Mouse (Mus musculus) liver, embryonic 16.5 days (tissue): ENCODE measurements around the gene Lrch1. TPM values are rescaled to one million over a fixed set of nuclear protein-coding genes. Genes with fewer than 3 reads are reported as not detected.

ENCODE experiments used
- ATAC-seq: fragments of 200-750 bp; cut with Nextera tagmentation; 2 replicates; pipeline ENCODE4 v1.8.0; 2017; ENCODE audit warnings: low read depth, mild to moderate bottlenecking, moderate number of reproducible peaks, moderate library complexity
- H3K27ac ChIP-seq: fragments of 300-500 bp; sonication (generic); 2 replicates; pipeline ENCODE4 v1.5.1; 2014; ENCODE audit warnings: mild to moderate bottlenecking, low read length
- H3K27me3 ChIP-seq: fragments of 300-500 bp; sonication (generic); 2 replicates; pipeline ENCODE4 v1.6.1; 2014; ENCODE audit warnings: low read depth, low read length, mixed read lengths; ENCODE audit not compliant: control insufficient read depth, insufficient read depth
- H3K36me3 ChIP-seq: fragments of 300-500 bp; sonication (generic); 2 replicates; pipeline ENCODE4 v1.6.1; 2014; ENCODE audit warnings: mild to moderate bottlenecking; ENCODE audit not compliant: control insufficient read depth, insufficient read depth
- H3K4me1 ChIP-seq: fragments of 300-500 bp; sonication (generic); 2 replicates; pipeline ENCODE4 v1.6.1; 2014; ENCODE audit warnings: low read depth, low read length, mixed read lengths; ENCODE audit not compliant: control insufficient read depth
- H3K4me2 ChIP-seq: fragments of 300-500 bp; sonication (generic); 2 replicates; pipeline ENCODE4 v1.6.1; 2014; ENCODE audit warnings: low read depth, low read length, mixed read lengths
- H3K4me3 ChIP-seq: fragments of 300-500 bp; sonication (generic); 2 replicates; pipeline ENCODE4 v1.5.1; 2014; ENCODE audit warnings: low read depth, mild to moderate bottlenecking, low read length
- H3K9ac ChIP-seq: fragments of 300-500 bp; sonication (generic); 2 replicates; pipeline ENCODE4 v1.6.1; 2014; ENCODE audit warnings: low read depth, low read length
- H3K9me3 ChIP-seq: fragments of 300-500 bp; sonication (generic); replicated peaks from 2 replicates; pipeline ENCODE4 v1.6.1; 2016; ENCODE audit warnings: low read length; ENCODE audit not compliant: control insufficient read depth
- WGBS: fragments of 180-500 bp; shearing (Covaris S2); extraction: QIAGEN DNeasy Blood & Tissue Kit; methylation state at CpG from one replicate; pipeline ENCODE4 v1.1.7; 2014; ENCODE audit not compliant: insufficient replicate concordance; 5-methylcytosine and 5-hydroxymethylcytosine counted together
- polyA plus RNA-seq: library from polyadenylated mRNA; unstranded; fragments of >200 nt; fragmentation: Nextera tagmentation; extraction: Ambion mirVana; gene quantifications from 2 replicates; pipeline ENCODE4 v1.2.1, GENCODE M21; 2015

Gene Lrch1
- polyA plus RNA-seq, 1 experiment from 2014 or later = 4.5 TPM

DNA sequence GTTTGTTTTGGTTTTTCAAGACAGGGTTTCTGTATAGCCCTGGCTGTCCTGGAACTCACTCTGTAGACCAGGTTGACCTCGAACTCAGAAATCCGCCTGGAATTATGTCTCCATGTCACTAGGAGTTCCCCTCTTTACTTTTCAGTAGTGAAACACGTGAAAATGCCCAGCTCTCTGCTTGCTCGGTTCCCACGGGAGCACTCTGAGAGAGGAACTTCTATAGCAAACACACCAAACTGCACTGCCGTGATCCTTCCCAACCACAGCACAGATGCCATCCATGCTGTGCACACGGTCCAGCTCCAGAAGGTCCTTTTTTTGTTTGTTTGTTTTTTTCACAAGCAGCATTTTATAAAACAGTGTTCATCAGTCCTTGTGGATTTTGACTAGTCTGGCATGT lies 28.5 kb downstream of the Lrch1 start:
- H3K27me3 ChIP-seq = no peaks in the 10 kb centered on the region
- no peak for ATAC-seq
- no peak overlapping the region for H3K9ac ChIP-seq
- no peaks in the 10 kb centered on the region for H3K9me3 ChIP-seq
- WGBS = 64% methylated on average over 7 of the region's 7 CpGs
- no peak overlapping the region for H3K4me3 ChIP-seq
- H3K27ac ChIP-seq = no peak overlapping the region
- H3K36me3 ChIP-seq = no peaks in the 10 kb centered on the region
- H3K4me1 ChIP-seq = peaks cover 12% of the 10 kb centered on the region
- no peak overlapping the region for H3K4me2 ChIP-seq

DNA sequence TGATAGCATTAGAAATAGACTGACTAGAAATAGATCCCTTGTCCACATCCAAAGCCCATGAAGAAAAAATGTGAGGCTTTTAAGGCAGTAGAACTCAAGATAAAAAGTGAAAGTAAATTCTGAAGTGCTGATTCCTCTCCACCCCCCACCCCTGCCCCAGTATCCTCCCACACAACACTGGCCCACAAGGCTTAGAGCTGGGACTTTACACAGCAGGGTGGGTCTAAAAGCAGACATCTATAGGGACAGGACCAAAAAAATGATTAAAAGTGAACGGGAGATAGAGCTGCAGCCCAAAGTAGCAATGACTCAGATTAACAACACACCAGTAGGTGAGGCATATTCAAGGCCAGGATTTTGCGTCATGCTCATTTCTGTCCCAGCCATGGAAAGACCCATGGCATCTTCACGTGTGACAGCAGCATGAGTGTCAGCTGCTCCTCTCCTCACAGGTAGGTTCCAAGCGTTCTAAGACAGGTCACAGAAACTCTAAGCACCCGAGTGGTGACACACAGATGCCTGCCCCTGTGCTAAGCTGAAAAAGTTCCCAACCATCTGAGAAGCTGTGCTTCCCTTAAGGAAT lies 29.1 kb downstream of the Lrch1 start:
- ATAC-seq = no peak
- peaks cover 7% of the 10 kb centered on the region for H3K4me1 ChIP-seq

DNA sequence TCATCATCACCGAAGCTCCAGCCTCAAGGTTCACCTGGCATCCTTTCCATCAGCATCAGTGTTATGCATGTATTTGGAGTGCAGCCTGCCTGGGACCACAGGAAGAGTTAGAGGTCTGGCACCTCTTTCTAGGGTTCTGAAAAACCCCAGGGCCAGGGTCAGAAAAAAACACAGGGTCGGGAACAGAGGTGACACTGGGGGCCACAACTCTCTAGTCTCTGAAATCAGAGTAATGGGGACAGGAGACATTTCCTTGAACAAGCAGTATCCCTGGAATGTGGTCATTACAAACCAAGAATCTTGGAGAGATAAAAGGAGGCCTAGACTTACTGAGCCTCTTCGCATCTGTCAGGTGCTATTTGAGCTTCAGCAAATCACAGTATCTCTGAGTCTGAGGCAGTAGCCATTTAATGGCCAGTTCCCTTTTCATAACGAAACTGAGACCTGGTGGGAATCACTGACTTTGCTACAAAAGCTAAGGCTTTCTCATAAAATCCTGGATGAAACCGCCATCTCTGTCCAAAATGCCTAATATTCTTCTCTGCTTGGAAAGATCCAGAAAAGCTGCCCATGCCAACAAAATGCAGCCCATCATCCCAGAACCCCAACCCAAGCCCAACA lies 30.1 kb downstream of the Lrch1 start:
- Histone ChIP-seq H3K4me3 (no peak overlapping the region), H3K27ac (no peak overlapping the region), H3K9ac (no peak overlapping the region), H3K36me3 (no peaks in the 10 kb centered on the region), H3K27me3 (no peaks in the 10 kb centered on the region), H3K9me3 (no peaks in the 10 kb centered on the region), H3K4me2 (no peak overlapping the region), H3K4me1 (peaks cover 7% of the 10 kb centered on the region)
- whole genome bisulfite sequencing = 67% methylated on average over 5 of the region's 5 CpGs
- no peak for ATAC-seq

More for the DNA sequence above, 29.1 kb downstream of the Lrch1 start:
- Histone ChIP-seq H3K4me3 (no peak overlapping the region), H3K4me2 (0 out of 2 replicates have a peak overlapping the region, but pooled peaks have one; percentile 6), H3K9me3 (no peaks in the 10 kb centered on the region), H3K27ac (no peak overlapping the region), H3K36me3 (no peaks in the 10 kb centered on the region), H3K27me3 (no peaks in the 10 kb centered on the region), H3K9ac (no peak overlapping the region)
- 54% methylated on average over 5 of the region's 5 CpGs for WGBS

DNA sequence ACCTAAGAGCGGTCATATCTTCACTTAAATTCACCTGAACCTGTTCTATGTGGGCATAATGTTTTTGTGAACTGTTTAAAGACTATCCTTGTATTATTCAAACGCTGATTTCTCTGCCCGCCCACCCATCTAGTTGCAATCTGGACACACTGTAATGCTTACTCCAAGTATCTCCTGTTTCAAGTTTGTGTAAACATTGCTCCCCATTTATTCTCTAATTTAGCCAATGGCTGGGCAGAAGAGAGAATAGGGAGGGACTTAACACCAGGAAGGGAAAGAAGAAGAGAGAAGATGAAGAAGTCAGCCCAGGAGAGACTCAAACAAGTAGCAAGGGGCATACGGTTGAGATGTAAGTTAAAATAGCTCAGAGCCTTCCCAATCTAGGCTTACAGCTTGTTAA lies 31.0 kb downstream of the Lrch1 start:
- WGBS = 71% methylated on average over 4 of the region's 4 CpGs

DNA sequence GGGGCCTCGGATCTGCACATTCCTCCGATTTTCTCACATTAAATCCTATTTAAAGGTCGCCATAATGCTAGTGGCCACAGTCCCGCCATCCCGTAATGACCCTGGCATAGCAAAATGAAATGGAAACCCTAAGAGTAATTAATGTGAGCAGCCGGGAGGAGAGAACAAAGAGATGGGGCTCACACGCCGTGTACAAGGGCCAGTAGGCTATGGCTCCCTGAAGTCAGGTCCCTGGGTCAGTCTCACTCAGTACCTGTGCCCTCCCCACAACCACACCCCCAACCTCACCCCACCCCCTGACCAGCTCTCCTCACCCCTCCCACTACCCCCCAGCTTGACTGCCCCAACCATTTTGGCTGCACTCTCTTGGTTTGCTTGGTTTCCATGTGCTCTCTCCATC lies 31.6 kb downstream of the Lrch1 start:
- H3K4me2 ChIP-seq = no peak overlapping the region
- ATAC-seq = no peak
- H3K36me3 ChIP-seq = no peaks in the 10 kb centered on the region
- H3K27ac ChIP-seq = no peak overlapping the region
- no peak overlapping the region for H3K9ac ChIP-seq
- peaks cover 4% of the 10 kb centered on the region for H3K4me1 ChIP-seq
- H3K27me3 ChIP-seq = no peaks in the 10 kb centered on the region
- no peak overlapping the region for H3K4me3 ChIP-seq
- H3K9me3 ChIP-seq = no peaks in the 10 kb centered on the region
- 77% methylated on average over 8 of the region's 8 CpGs for WGBS

More for the DNA sequence above, 31.0 kb downstream of the Lrch1 start:
- Histone ChIP-seq H3K9ac (no peak overlapping the region), H3K27me3 (no peaks in the 10 kb centered on the region), H3K27ac (no peak overlapping the region), H3K36me3 (no peaks in the 10 kb centered on the region), H3K4me3 (no peak overlapping the region), H3K4me1 (peaks cover 4% of the 10 kb centered on the region), H3K9me3 (no peaks in the 10 kb centered on the region), H3K4me2 (no peak overlapping the region)
- no peak for ATAC-seq

DNA sequence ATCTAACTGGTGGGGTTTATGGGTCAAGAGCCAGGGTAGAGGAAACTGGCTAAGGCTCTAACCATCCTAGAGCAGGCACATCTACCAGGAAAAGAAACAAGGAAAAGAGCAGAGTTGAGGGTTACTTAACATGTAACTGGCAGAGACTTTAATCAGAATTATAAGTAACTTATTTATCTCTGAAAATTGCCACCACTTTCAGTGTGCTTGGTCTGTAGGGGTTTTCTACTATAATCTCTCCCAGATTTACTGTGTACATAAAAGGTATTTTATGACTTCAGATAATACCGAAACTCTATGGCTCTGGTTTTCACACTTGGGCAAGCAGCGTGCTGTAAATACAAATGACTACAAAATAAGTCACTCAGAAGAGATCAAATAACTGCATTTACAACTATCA lies 32.0 kb downstream of the Lrch1 start:
- no peak overlapping the region for H3K4me3 ChIP-seq
- H3K36me3 ChIP-seq = no peaks in the 10 kb centered on the region
- no peak for ATAC-seq
- H3K4me1 ChIP-seq = peaks cover 4% of the 10 kb centered on the region
- no peaks in the 10 kb centered on the region for H3K9me3 ChIP-seq
- no peak overlapping the region for H3K27ac ChIP-seq
- WGBS = 71% methylated on average over 2 of the region's 2 CpGs
- H3K27me3 ChIP-seq = no peaks in the 10 kb centered on the region
- H3K4me2 ChIP-seq = no peak overlapping the region
- H3K9ac ChIP-seq = no peak overlapping the region

DNA sequence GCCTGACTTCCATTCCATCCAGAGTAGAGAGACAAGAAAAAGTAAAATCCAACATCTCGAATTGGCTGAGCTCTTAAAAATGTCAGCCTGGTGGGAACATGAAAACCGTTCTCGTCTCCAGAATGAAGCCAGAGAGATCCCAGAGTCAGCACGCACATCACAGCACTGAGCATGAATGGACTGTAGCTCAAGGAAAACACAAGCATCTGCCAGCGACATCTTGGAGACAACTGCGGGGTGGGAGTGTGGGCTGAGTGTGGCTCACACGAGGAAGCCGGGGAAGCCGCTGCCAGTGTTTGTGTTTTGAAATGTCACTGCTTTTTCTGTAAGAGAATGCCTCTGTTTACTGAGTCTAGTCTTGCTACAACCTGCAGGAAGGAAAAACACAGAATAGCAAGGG lies 32.7 kb downstream of the Lrch1 start:
- no peak for ATAC-seq
- no peaks in the 10 kb centered on the region for H3K27me3 ChIP-seq
- H3K4me2 ChIP-seq = no peak overlapping the region
- no peak overlapping the region for H3K9ac ChIP-seq
- H3K4me3 ChIP-seq = no peak overlapping the region
- no peak overlapping the region for H3K27ac ChIP-seq
- no peaks in the 10 kb centered on the region for H3K36me3 ChIP-seq
- peaks cover 4% of the 10 kb centered on the region for H3K4me1 ChIP-seq
- no peaks in the 10 kb centered on the region for H3K9me3 ChIP-seq
- 69% methylated on average over 9 of the region's 9 CpGs for WGBS

DNA sequence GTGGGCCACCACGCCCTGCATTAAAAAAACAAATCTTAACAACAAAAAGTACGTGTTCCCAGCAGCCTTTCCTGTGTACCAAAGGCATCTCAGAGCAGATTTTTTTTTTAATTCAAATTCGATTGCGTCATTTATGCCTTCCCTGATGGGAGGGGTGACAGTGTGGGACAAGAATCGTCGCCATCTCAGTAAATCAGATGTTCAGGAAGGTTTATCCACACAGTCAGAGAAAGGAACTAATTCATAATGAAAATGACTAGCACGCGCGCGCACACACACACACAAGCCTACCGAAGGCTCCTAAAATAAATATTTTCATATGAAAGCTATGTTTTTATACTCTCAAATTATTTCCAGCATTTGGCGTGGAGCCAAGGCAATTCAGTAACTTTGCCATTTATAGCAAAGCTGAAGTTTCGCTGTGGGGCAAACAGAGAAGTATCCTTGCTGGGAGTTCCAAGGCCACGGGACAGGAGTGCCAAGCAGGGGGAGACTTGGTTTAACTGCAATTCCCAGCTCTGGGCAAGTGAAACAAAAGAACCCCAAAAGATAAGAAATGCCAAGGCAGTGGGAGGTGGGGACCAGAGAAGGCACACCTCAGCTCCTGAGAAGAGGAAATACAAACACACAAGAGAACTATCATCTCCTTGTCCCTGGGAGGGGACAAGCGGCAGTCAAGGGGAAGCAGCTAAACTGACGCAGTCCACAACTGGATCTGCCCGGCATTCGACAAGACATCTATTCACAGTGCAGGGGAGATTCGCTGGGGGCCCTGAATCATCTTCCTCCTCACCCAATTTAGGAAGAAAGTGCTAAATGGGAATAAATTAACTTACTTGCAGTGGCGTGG lies 34.1 kb downstream of the Lrch1 start:
- WGBS = 69% methylated on average over 20 of the region's 20 CpGs
- H3K27me3 ChIP-seq = no peaks in the 10 kb centered on the region
- peaks cover 2% of the 10 kb centered on the region for H3K4me1 ChIP-seq
- no peaks in the 10 kb centered on the region for H3K9me3 ChIP-seq
- H3K27ac ChIP-seq = no peak overlapping the region
- H3K36me3 ChIP-seq = no peaks in the 10 kb centered on the region
- no peak for ATAC-seq
- no peak overlapping the region for H3K4me2 ChIP-seq
- no peak overlapping the region for H3K9ac ChIP-seq
- H3K4me3 ChIP-seq = no peak overlapping the region

DNA sequence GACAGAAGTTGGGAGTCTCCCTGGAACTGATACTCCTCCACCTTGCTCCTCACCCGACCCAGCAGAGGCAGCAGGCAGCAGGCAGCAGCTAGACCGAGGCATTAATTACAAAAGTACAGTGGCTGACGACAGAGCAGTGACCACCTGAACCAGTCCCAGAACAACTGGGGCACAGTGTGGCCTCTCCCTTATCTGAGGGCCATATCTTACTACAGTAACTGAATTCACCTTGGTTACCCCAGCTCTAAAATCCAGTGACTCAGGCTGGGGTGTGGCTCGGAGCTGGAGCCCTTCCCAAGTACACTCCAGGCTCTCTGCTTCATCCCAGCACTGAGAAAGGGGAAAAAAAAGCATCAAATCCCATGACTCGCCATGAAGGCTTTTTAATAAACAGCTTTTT lies 37.3 kb downstream of the Lrch1 start:
- Histone ChIP-seq H3K4me3 (no peak overlapping the region), H3K9ac (no peak overlapping the region), H3K4me2 (no peak overlapping the region), H3K27me3 (no peaks in the 10 kb centered on the region), H3K36me3 (no peaks in the 10 kb centered on the region), H3K27ac (no peak overlapping the region), H3K9me3 (no peaks in the 10 kb centered on the region), H3K4me1 (peaks cover 3% of the 10 kb centered on the region; the same call in 1 of the 2 replicates)
- 63% methylated on average over 5 of the region's 5 CpGs for WGBS
- ATAC-seq = no peak
